Mouse (Mus musculus) intestine, embryonic 15.5 days (tissue): ENCODE results near the gene Trem1. TPM values are rescaled to one million over a fixed set of nuclear protein-coding genes. Genes with fewer than 3 reads are reported as not detected.

Experiments used
- polyA plus RNA-seq: library from polyadenylated mRNA; unstranded; fragments of >200 nt; fragmentation: Nextera tagmentation; extraction: Ambion mirVana; gene quantifications from 2 replicates; pipeline ENCODE4 v1.2.1, GENCODE M21; 2015

The Trem1 gene
- polyA plus RNA-seq, 1 experiment from 2014 or later, result 0.24 TPM

Other genes with a start within 250 kb of the Trem1 start
- not detected in 2 replicates for gene 1700122O11Rik, start 194.5 kb upstream of the Trem1 start, polyA plus RNA-seq
- gene 1700067P10Rik, start 143.4 kb upstream of the Trem1 start, polyA plus RNA-seq, result not detected in 2 replicates
- gene 9830107B12Rik, start 86.5 kb upstream of the Trem1 start, polyA plus RNA-seq, result 0.04 and 0.11 TPM in 2 replicates
- gene A530064D06Rik, start 65.5 kb upstream of the Trem1 start, polyA plus RNA-seq, result 0.11 TPM in 1 of 2 replicates, not detected in the other
- 0.19 and 0.23 TPM in 2 replicates for gene Trem3, start 15.0 kb downstream of the Trem1 start, polyA plus RNA-seq
- 2.4 and 3.3 TPM in 2 replicates for gene Treml4, start 31.5 kb downstream of the Trem1 start, polyA plus RNA-seq
- gene Treml2, start 66.7 kb downstream of the Trem1 start, polyA plus RNA-seq, result 0.24 and 0.37 TPM in 2 replicates
- 0.28 and 0.45 TPM in 2 replicates for gene B430306N03Rik, start 83.4 kb downstream of the Trem1 start, polyA plus RNA-seq
- 4.2 and 4.7 TPM in 2 replicates for gene Trem2, start 113.6 kb downstream of the Trem1 start, polyA plus RNA-seq
- gene Treml1, start 127.1 kb downstream of the Trem1 start, polyA plus RNA-seq, result 0.44 and 0.68 TPM in 2 replicates
- 11.2 and 12.5 TPM in 2 replicates for gene Nfya, start 177.1 kb downstream of the Trem1 start, polyA plus RNA-seq
- gene Oard1, start 177.2 kb downstream of the Trem1 start, polyA plus RNA-seq, result 72.8 and 73.2 TPM in 2 replicates
- gene Apobec2, start 200.2 kb downstream of the Trem1 start, polyA plus RNA-seq, result 3.8 and 4.1 TPM in 2 replicates
- 3.5 and 4.4 TPM in 2 replicates for gene Tspo2, start 218.8 kb downstream of the Trem1 start, polyA plus RNA-seq
- gene Unc5cl, start 222.1 kb downstream of the Trem1 start, polyA plus RNA-seq, result 36.3 and 38.9 TPM in 2 replicates